Mouse (Mus musculus) midbrain, embryonic 13.5 days (tissue): ENCODE results near the gene Gbx2. TPM values are rescaled to one million over a fixed set of nuclear protein-coding genes. Genes with fewer than 3 reads are reported as not detected.

Experiments used
- ATAC-seq: fragments of 200-750 bp; cut with Nextera tagmentation; 2 replicates; pipeline ENCODE4 v1.8.0; 2017; ENCODE audit warnings: mild to moderate bottlenecking, moderate TSS enrichment, moderate library complexity
- H3K27ac ChIP-seq: fragments of 300-500 bp; sonication (generic); 2 replicates; pipeline ENCODE4 v1.5.1; 2015; ENCODE audit warnings: inconsistent platforms, mild to moderate bottlenecking, moderate library complexity
- H3K27me3 ChIP-seq: fragments of 300-500 bp; sonication (generic); 2 replicates; pipeline ENCODE4 v1.6.1; 2015; ENCODE audit warnings: mild to moderate bottlenecking, inconsistent platforms
- H3K36me3 ChIP-seq: fragments of 300-500 bp; sonication (generic); 2 replicates; pipeline ENCODE4 v1.6.1; 2015; ENCODE audit warnings: mild to moderate bottlenecking, inconsistent platforms
- H3K4me1 ChIP-seq: fragments of 300-500 bp; sonication (generic); replicated peaks from 2 replicates; pipeline ENCODE4 v1.6.1; 2015; ENCODE audit warnings: inconsistent platforms
- H3K4me2 ChIP-seq: fragments of 300-500 bp; sonication (generic); replicated peaks from 2 replicates; pipeline ENCODE4 v1.6.1; 2015; ENCODE audit warnings: moderate library complexity, mild to moderate bottlenecking, inconsistent platforms
- H3K4me3 ChIP-seq: fragments of 300-500 bp; sonication (generic); replicated peaks from 2 replicates; pipeline ENCODE4 v1.5.1; 2015; ENCODE audit warnings: mild to moderate bottlenecking, inconsistent platforms
- H3K9ac ChIP-seq: fragments of 300-500 bp; sonication (generic); replicated peaks from 2 replicates; pipeline ENCODE4 v1.6.1; 2015; ENCODE audit warnings: mild to moderate bottlenecking, inconsistent platforms
- H3K9me3 ChIP-seq: fragments of 300-500 bp; sonication (generic); 2 replicates; pipeline ENCODE4 v1.6.1; 2016; ENCODE audit warnings: mild to moderate bottlenecking, inconsistent platforms
- WGBS: fragments of 180-500 bp; shearing (Covaris S2); methylation state at CpG from one replicate; pipeline ENCODE4 v1.1.7; 2015; 5-methylcytosine and 5-hydroxymethylcytosine counted together
- polyA plus RNA-seq: library from polyadenylated mRNA; unstranded; fragments of >200 nt; fragmentation: Nextera tagmentation; extraction: Ambion mirVana; gene quantifications from 2 replicates; pipeline ENCODE4 v1.2.1, GENCODE M21; 2015

Gene Gbx2
- polyA plus RNA-seq, 1 experiment from 2014 or later, result 33.3 TPM

DNA sequence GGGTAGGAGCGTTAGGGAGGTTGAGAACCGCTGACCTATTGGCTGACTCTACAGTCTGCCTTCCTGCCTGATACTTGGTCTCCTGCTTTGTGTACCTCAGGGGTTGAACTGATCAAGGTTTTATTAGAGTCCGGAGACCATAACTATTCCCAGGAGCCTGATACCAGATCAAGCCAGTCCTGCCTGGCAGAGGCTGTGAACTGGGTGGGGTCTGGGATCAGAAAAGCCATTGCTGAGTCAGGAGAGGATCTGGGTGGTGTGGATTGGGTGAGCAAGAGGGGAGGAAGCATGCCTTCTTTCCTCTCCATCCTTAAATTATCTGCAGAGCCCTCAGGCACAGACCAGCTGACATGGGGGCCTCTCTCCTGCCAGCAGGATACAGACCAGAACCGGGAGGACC is 28.4 kb upstream of the Gbx2 start:
- no peak for ATAC-seq
- Histone ChIP-seq H3K9me3 (no peaks in the 10 kb centered on the region), H3K27ac (no peak overlapping the region), H3K27me3 (peaks cover 47% of the 10 kb centered on the region), H3K36me3 (no peaks in the 10 kb centered on the region), H3K9ac (no peak overlapping the region), H3K4me3 (no peak overlapping the region), H3K4me1 (peaks cover 16% of the 10 kb centered on the region), H3K4me2 (no peak overlapping the region)
- 83% methylated on average over 4 of the region's 4 CpGs for WGBS

DNA sequence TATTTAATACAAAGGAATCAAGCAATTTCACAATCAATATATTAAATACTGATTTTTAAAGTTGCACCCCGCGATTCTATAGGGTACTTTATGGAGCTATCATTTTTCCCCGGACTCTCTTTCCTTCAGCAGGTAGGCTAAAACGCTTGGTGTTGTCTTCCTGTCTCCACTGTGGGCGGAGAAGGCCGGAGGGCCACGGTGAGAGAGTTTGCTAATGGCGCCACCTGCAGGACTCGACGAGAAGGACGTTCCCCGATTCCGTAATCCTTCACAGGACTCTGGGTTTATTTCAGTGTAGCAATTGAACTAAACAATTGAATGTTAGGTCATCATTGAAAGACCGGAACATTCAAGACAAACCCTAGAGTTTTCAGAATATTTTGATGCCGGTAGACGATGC is 12.2 kb upstream of the Gbx2 start:
- WGBS, result 2% methylated on average over 16 of the region's 16 CpGs
- peaks cover 20% of the 10 kb centered on the region for H3K4me1 ChIP-seq
- H3K4me3 ChIP-seq, result no peak overlapping the region
- no peak overlapping the region for H3K9ac ChIP-seq
- peaks cover 82% of the 10 kb centered on the region for H3K27me3 ChIP-seq
- no peak overlapping the region for H3K27ac ChIP-seq
- peak; percentile 41; the same call in 1 of the 2 replicates for ATAC-seq
- H3K9me3 ChIP-seq, result no peaks in the 10 kb centered on the region; the same call in 1 of the 2 replicates
- no peaks in the 10 kb centered on the region for H3K36me3 ChIP-seq
- peak overlapping the region; percentile 65; the same call in 1 of the 2 replicates for H3K4me2 ChIP-seq

DNA sequence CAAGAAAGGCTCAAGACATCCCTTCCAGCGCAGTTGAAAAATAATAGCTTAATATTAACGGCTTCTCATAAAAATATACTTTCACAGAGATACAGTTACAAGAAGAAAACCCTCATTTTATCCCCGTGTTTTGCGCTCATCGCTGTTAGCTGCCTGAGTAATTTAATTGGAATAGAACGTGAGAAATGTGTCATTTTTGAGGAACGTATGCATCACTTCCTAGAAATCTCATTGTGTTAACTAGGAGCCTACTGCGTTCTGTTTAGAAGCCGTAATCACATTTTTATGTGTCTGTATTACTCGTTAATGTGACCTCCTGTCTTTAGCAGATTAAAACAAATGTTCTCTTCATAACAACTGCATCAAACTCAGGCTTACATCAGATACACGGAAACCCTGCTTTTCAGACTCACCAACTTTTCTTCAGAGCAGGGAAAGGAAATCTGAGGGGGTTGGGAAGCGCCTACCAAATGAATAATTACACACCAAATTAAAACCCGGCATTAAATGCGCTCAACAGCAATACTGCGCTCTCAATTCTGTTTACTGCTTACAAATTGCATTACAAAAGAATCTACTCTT is 11.5 kb upstream of the Gbx2 start:
- H3K4me2 ChIP-seq, result peak overlapping the region; percentile 65
- no peak overlapping the region for H3K27ac ChIP-seq
- WGBS, result 1% methylated on average over 15 of the region's 15 CpGs
- no peak for ATAC-seq
- peak overlapping the region; percentile 62 for H3K9ac ChIP-seq
- peaks cover 20% of the 10 kb centered on the region for H3K4me1 ChIP-seq
- peaks cover 82% of the 10 kb centered on the region for H3K27me3 ChIP-seq
- peak overlapping the region; percentile 37 for H3K4me3 ChIP-seq
- no peaks in the 10 kb centered on the region for H3K36me3 ChIP-seq
- no peaks in the 10 kb centered on the region; the same call in 1 of the 2 replicates for H3K9me3 ChIP-seq

DNA sequence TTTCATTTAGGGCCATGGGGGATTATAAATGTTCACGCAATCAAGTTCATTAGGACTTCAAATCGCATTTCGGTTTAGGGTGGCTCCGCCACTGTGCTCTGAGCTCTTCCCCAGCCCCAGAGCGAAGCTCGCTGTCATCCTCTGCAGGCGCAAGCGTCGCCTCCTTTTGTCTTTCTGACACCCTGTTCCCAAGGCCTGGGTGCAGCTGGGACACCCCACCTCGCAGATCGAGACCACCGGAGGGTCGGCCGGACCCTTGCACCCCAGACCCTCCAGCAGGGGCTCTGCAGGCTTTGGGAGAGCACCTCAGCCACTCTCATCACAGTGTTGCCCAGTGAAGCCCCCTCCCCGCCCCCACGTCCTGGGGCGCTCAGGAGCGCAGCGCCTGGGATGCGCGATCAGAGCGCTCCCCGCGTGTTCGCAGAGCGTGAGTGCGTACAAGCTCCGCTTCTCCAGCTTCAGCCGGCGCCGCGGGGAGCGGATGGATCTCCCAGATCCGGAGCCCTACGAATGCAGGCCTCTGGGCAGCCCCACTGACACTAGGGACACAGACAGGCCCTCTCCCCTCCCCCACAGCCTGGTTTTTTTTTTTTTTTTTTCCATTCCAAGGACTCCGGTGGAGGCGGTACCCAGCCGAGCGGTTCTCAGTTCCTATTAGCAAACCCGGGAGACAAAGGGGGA is 10.9 kb upstream of the Gbx2 start:
- peak; percentile 79 for ATAC-seq
- under 1% methylated on average over 40 of the region's 40 CpGs for WGBS
- Histone ChIP-seq H3K9ac (peak overlapping the region; percentile 62), H3K27me3 (peaks cover 82% of the 10 kb centered on the region), H3K9me3 (no peaks in the 10 kb centered on the region; the same call in 1 of the 2 replicates), H3K27ac (peak overlapping the region; percentile 60), H3K4me1 (peaks cover 20% of the 10 kb centered on the region), H3K4me3 (peak overlapping the region; percentile 37), H3K36me3 (no peaks in the 10 kb centered on the region), H3K4me2 (peak overlapping the region; percentile 65)

- Histone ChIP-seq H3K4me2 (peak overlapping the region; percentile 65), H3K27ac (no peak overlapping the region), H3K27me3 (peaks cover 86% of the 10 kb centered on the region), H3K4me3 (peak overlapping the region; percentile 37), H3K36me3 (no peaks in the 10 kb centered on the region), H3K9me3 (no peaks in the 10 kb centered on the region; the same call in 1 of the 2 replicates), H3K9ac (no peak overlapping the region), H3K4me1 (peaks cover 21% of the 10 kb centered on the region)
- WGBS, result 5% methylated on average over 15 of the region's 15 CpGs
- no peak for ATAC-seq
These were observed 10.1 kb upstream of the Gbx2 start for GRCm38 (mm10) chr1:89940961-89941524.

DNA sequence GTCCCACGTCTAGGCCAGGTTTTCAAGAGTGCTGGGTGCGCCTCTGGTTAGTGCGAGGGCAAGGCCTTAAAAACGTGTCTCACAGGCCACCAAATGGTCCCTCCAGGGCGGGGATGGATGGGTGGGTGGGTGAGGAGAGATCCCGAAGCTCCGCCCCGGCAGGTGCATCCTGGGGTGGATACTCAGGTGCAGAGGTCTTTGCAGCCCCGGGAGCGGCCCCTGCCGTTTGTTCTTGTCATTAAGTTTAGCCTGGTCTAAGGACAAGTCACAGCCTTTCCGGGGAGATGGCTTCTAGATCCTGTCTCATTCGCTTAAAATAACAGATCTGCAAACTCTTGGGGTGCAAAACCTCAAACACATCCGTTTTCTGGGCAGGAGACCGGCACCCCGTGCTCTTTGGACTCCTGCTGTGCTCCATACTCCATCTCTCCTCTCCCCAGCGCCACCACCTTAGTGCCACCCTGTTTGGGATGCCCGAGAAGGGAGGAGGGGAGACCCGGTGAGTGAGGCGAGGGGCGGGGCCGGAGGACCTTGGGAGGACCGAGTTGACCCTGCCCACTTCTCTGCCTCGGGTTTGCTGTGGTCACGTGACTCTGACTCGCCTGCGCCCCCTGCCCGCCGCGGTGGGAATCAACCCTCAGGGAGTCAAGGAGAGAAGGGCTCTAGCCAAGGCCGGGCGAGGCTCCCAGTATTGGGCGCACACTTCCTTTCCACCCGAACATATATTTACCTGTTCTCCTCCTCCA is 9.2 kb upstream of the Gbx2 start:
- H3K4me3 ChIP-seq, result no peak overlapping the region
- H3K27me3 ChIP-seq, result peaks cover 86% of the 10 kb centered on the region
- no peak overlapping the region for H3K27ac ChIP-seq
- H3K36me3 ChIP-seq, result no peaks in the 10 kb centered on the region
- H3K4me1 ChIP-seq, result peaks cover 30% of the 10 kb centered on the region
- no peak for ATAC-seq
- WGBS, result 3% methylated on average over 34 of the region's 34 CpGs
- no peak overlapping the region for H3K9ac ChIP-seq
- no peak overlapping the region for H3K4me2 ChIP-seq
- H3K9me3 ChIP-seq, result no peaks in the 10 kb centered on the region; the same call in 1 of the 2 replicates

- no peaks in the 10 kb centered on the region; the same call in 1 of the 2 replicates for H3K9me3 ChIP-seq
- peaks cover 36% of the 10 kb centered on the region for H3K4me1 ChIP-seq
- no peak overlapping the region for H3K4me2 ChIP-seq
- H3K27ac ChIP-seq, result no peak overlapping the region
- peaks cover 87% of the 10 kb centered on the region for H3K27me3 ChIP-seq
- ATAC-seq, result no peak
- no peak overlapping the region for H3K4me3 ChIP-seq
- 28% methylated on average over 16 of the region's 16 CpGs for WGBS
- H3K9ac ChIP-seq, result no peak overlapping the region
- H3K36me3 ChIP-seq, result no peaks in the 10 kb centered on the region
These were observed 8.6 kb upstream of the Gbx2 start for GRCm38 (mm10) chr1:89939596-89939960.

DNA sequence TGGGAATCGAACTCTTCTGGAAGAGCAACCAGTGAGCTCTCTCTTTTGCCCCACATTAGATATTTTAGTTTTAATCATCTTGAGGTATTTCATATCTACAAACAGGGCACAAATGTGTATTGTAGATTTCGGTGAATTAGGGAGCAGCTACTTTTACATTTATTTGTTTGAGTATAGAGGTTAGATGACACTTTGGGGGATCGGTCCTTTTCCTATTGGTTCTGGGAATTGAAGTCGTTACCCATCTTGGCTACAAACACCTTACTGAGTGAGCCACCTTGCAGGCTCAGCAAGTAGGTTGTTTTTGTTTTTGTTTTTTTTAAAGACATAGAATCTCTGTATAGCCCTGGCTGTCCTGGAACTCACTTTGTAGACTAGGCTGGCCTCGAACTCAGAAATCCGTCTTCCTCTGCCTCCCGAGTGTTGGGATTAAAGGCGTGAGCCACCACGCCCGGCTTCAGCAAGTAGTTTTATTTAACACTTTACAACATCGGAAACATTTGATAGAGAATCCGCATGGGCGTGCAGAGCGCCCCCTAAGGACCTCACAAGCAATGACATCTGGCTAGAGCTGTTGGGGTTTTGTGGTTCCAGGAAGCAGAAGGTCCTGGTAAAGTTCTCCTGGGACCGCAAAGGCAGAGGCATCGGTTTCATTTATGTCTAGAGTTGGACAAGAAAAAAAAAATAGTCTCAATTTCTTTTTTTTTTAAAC is 8.1 kb upstream of the Gbx2 start:
- no peaks in the 10 kb centered on the region; the same call in 1 of the 2 replicates for H3K9me3 ChIP-seq
- H3K27ac ChIP-seq, result no peak overlapping the region
- WGBS, result 21% methylated on average over 16 of the region's 16 CpGs
- H3K4me2 ChIP-seq, result no peak overlapping the region
- no peaks in the 10 kb centered on the region for H3K36me3 ChIP-seq
- ATAC-seq, result no peak
- no peak overlapping the region for H3K9ac ChIP-seq
- H3K4me3 ChIP-seq, result no peak overlapping the region
- H3K27me3 ChIP-seq, result peaks cover 87% of the 10 kb centered on the region
- peaks cover 41% of the 10 kb centered on the region for H3K4me1 ChIP-seq

- ATAC-seq, result no peak
- H3K27ac ChIP-seq, result no peak overlapping the region
- no peaks in the 10 kb centered on the region for H3K36me3 ChIP-seq
- peaks cover 49% of the 10 kb centered on the region for H3K4me1 ChIP-seq
- no peak overlapping the region for H3K9ac ChIP-seq
- peak overlapping the region; percentile 27 for H3K4me2 ChIP-seq
- peaks cover 99% of the 10 kb centered on the region for H3K27me3 ChIP-seq
- H3K9me3 ChIP-seq, result no peaks in the 10 kb centered on the region; the same call in 1 of the 2 replicates
- no peak overlapping the region for H3K4me3 ChIP-seq
- 1% methylated on average over 29 of the region's 29 CpGs for WGBS
These were observed 4.7 kb upstream of the Gbx2 start for GRCm38 (mm10) chr1:89935493-89936348.

DNA sequence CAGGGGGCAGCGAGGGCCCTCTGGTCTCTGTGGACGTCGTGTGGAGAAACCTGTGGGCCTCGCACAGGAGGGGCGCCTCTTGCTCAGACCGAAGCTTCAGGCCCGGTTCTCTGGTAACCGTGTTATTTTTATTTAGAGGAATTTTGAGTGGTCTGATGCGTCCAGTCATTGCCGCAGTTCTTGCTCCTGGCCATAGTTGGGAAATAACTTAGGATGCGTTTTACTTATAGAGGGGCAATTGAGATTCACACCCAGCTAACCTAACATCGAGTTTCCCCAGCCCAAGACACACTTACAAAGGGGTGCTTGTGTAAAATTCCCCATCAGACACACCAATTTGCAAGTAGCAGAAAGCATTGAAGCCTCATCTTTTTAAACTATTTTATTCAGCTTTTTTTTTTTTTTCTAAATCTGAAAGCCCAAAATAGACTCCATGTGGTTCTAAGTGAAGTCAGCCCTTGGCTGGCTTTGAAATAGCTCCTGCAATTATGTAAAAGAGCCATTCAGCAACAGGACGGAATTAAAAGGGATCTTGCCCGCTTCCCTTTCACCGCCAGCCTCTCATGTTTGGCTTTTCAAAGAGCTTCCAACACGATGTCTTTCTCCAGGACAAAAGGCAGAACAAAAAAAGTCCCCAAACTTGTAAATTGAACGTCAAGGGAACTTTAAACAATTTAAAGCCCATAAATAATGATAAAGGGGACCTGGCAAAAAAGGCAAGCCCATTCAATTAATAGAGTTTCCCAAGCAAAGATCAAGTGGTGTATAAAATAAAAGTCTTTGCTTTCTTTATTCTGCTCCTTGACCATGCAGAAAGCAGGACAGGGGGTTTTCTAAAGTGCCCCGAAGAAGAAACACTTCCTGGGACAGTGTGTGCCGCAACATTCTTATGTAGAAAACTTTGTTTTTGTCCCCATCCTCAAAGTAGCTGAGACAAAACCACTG is 3.6 kb upstream of the Gbx2 start:
- 1% methylated on average over 19 of the region's 19 CpGs for WGBS
- Histone ChIP-seq H3K27me3 (peaks cover 100% of the 10 kb centered on the region), H3K27ac (no peak overlapping the region), H3K9me3 (no peaks in the 10 kb centered on the region), H3K4me3 (0 out of 2 replicates have a peak overlapping the region, but pooled peaks have one; percentile 11), H3K36me3 (no peaks in the 10 kb centered on the region), H3K4me1 (peaks cover 61% of the 10 kb centered on the region), H3K4me2 (peak overlapping the region; percentile 11; the same call in 1 of the 2 replicates), H3K9ac (no peak overlapping the region)
- no peak for ATAC-seq
